Mouse (Mus musculus) thymus, adult 18-20 months (tissue): ENCODE measurements around the gene Kcnq1.

Experiments
- DNase-seq, 2 experiments: peaks; one replicate each; pipeline ENCODE4 v3.0.0; 2022; ENCODE audit warnings: mixed read lengths in 2 of 2

Gene Kcnq1

GRCm38 (mm10) chr7:143139932-143140331, 33.8 kb downstream of the Kcnq1 start:
- DNase-seq: no peak

GRCm38 (mm10) chr7:143142680-143143079, 36.5 kb downstream of the Kcnq1 start:
- no peak for DNase-seq

DNA sequence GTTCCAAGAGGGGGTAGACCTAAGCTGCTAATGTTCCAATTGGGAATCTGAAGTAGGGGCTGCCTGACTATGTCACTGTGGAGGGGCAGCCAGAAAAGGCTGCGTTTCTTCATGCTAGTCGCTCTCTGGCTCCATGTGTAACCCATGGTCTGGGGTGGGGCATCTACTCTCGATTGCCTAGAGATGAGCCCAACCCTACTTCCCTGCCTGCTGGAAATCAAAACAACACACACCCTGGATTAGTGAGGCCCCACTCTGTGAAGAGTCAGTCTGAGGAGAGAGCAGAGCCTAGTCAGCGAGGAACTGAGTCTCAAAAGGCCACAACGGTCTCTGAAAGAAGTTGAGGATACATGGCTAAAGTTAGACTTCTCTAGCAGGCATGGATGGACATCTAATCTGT, 40.9 kb downstream of the Kcnq1 start:
- DNase-seq: no peak

- DNase-seq: peak in 1 of 2 experiments; percentile 15
These were observed 45.0 kb downstream of the Kcnq1 start for GRCm38 (mm10) chr7:143151171-143151570.

DNA sequence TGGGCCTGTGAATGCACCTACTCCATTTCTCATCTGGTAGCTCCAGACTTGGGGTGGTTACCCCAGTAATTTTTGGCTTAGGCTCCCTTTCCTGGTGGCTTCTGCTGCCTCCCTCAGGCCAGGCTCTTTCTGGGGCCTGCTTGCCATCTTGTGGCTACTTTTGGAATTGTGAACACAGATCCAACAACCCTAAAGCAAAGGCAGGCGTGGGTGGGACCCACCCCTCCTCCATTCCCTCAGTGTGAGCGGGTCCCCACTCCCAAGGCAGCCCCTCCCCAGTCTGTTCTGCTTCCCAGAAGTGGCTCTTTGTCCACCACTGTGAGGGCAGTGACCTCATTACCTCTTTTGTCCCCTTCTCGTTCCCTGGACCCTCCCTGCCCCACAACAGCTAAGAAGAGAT, 46.2 kb downstream of the Kcnq1 start:
- no peak for DNase-seq

DNA sequence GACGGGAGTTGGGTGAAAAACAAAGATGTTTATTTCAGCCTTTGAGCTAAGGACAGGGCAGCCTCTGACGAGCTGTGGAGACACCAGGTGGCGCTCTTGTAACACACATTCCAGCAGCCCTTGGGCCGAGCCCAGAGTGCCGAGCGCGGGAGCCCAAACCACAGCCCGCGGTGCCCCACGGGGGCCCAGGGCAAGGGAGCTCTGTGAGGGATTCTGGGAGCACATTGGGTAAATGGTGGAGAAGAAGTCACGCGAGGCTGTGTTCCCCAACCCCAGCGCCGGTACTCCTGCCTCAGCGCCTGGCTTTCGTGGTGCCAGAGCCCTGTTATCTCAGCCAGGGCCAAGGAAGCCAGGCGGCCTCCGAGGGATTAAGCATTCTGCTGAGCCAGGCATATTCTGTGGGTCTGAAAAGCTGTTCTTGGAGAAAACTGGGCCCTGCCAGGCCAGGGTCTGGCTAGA, 47.8 kb downstream of the Kcnq1 start:
- DNase-seq: peak; percentile 34 to 37

- DNase-seq: no peak
These were observed 48.3 kb downstream of the Kcnq1 start for GRCm38 (mm10) chr7:143154458-143154871.

GRCm38 (mm10) chr7:143155257-143155656, 49.1 kb downstream of the Kcnq1 start:
- DNase-seq: no peak

GRCm38 (mm10) chr7:143158690-143159425, 52.7 kb downstream of the Kcnq1 start:
- DNase-seq: no peak

DNA sequence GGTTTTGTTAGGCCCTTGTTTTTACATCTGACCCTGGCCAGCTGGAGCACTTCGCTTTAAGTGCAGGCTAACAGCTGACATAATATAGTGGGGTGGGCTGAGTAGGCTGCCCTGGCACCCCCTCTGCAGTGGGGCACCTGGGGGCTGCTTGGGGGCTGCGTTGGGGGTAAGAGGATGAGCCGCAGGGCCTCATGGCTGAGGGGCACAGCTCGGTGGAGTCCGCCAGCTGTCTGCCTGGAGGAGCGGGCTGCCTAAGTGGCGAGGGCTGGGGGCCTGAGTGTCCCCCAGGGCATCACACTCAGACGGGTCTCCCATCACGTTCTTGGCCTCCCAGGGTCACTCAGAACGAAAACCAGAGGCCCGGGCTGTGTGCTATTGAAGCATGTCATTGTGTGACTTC, 53.3 kb downstream of the Kcnq1 start:
- no peak for DNase-seq

DNA sequence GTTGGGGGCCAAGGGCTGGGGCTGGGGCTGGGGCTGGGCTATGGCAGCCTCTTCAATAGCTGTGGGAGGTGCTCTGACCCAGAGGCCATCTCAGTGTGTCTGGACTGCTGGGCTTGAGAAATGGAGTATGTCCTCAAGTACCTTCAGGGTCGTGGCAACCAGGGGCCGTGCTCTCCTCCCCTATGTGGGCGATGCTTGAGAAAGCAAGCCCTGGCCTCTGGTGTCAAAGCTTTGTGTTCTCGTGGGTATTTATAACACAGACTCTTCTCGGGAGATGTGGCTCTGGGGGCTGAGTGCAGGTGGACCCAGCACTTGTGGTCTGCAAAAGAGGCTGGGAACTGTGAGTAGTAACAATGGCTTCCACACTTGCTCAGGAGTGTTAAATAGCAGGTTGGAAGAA, 53.9 kb downstream of the Kcnq1 start:
- no peak for DNase-seq

DNA sequence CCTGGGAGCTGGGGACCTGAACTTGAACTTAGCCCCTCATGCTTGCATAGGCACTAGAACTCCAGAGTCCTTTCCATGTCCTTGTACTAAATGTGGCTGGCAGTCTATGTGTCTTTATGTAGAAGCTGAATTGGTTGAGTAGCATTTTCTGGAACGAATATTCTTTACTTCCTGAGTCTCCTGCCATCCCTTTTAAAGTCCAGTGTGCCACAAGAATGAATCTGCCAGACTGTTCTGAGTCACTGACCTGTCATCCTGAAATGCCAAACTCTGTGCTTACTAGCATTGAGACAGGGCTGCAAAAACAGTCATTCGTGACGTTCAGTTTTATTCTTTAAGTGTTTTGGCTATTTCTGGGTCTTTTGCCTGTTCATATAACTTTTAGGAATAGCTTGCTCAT, 55.9 kb downstream of the Kcnq1 start:
- no peak for DNase-seq

- no peak for DNase-seq
These were observed 57.9 kb downstream of the Kcnq1 start for GRCm38 (mm10) chr7:143164074-143164473.

DNA sequence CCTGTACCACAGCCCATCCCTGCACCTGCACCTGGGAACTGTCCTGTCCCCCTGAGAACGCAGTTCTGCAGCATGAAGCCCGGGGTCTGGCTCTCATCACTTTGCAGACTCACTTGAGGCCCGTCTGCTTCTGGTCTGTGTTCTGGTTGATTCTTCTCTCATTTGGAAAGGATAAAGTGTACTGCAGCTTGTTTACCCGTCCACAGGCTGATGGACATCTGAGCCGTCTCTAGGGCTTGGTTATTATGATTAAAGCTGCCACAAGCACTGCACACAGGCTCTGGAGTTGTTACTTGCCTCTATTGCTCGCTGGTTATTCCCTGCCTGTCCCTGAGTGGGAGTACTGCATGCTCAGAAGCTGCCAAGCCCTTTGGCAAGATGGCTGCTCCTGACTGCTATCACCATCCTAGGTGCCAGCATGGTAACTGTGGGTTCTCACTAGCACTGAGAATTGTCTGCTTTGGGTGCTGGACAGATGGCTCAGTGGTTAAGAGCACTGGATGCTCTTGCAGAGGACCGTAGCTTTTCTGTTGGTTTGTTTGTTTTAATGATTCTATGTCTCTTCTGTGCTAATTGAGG, 59.6 kb downstream of the Kcnq1 start:
- no peak for DNase-seq

GRCm38 (mm10) chr7:143167275-143167674, 61.1 kb downstream of the Kcnq1 start:
- no peak for DNase-seq

DNA sequence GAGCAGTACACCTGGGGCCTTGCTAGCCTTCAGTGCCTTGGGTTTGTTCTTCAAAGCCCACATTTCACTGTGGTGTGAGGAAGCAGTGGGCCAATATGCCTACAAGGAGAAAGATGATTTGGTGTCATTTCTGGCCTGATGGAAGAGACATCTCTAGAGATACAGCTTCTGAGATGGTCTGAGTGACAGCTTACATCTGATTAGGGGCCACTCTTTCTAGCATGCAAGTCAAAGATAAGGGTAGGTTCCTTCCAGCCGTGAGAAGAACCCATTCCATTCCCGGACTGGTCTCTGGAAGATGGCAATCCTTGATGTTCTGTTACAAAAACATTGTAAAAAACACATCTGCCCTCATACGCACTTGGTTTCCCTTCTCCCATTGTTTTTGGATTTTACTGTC, 63.2 kb downstream of the Kcnq1 start:
- no peak for DNase-seq

DNA sequence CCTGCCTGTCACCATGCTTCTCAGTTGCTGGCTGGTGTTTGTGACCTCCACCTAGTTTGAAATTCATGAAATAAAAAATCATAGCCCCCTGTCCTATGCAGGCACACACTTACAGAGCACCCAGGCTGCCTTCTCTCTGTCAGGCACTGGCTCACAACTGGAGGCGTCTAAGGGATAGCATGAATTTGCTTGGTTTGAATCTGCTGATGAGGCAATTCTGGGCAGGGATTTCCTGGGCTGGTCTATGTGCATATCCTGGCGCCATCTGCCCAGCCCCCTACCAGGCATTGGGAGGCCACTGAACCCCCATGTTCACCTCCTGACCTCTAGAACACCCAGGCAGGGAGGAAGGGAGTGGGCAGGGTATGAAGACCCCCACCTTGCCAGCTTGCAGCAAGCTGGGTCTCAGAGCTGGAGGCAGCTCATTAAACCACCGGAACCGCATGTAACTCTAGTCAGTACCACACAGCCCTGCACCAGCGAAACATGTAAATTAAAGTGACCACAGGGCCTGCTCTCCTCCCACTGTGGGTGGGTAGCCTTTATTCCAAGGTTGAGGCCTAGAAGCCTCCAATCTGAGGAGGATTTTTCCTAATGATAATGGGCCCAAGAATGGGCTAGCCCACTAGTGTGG, 66.9 kb downstream of the Kcnq1 start:
- no peak for DNase-seq

- DNase-seq: no peak
These were observed 68.5 kb downstream of the Kcnq1 start for GRCm38 (mm10) chr7:143174633-143175032.

GRCm38 (mm10) chr7:143178831-143179230, 72.7 kb downstream of the Kcnq1 start:
- no peak for DNase-seq

DNA sequence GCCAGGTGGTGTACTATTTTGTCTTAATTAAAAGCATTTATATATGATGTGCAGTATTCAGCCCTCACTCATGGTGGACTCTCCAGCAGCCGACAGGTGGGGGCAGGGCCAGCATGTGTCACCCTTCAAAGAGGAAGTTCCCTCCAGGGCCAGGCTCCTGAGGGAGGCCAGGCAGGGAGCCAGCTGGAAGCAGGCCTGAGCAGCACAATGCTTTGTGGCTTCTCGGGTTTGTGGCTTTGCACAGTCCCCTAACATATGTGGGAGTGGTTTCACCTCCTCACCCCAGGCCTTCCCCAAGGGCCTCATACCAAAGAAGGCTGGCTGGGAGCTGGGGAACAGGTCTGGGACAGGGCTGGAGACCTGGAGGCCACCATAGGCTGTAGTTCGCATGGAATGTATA, 74.6 kb downstream of the Kcnq1 start:
- peak in 1 of 2 experiments; percentile 8 for DNase-seq

- no peak for DNase-seq
These were observed 75.1 kb downstream of the Kcnq1 start for GRCm38 (mm10) chr7:143181311-143181710.

GRCm38 (mm10) chr7:143185506-143185905, 79.3 kb downstream of the Kcnq1 start:
- DNase-seq: no peak

GRCm38 (mm10) chr7:143186378-143186777, 80.2 kb downstream of the Kcnq1 start:
- no peak for DNase-seq

GRCm38 (mm10) chr7:143187181-143187580, 81.0 kb downstream of the Kcnq1 start:
- no peak for DNase-seq
